Mouse (Mus musculus): ENCODE results near the gene Pde4d.

DNA sequence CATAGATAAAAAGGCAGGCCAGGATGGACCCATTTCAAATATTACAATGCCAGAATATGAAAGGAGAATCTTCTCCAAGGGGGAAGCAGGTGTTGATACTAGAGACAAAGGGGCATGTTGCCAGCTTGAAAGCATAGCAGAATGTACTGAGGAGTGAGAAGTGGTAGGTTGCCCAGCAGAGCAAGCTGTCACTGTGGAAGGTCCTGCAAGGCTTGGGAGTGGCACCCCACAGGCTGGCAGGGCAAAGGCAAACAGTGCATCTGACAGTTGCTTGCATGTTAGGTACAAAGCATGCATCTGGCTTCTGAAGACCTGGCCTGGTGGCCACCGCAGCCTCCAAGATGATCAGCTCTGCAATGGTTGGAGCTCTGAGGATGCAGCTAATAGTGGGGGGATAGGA is 384.4 kb downstream of the Pde4d start:
- TF ChIP-seq NRF1 (IDR thresholded peaks at IDR 0.05; ENCODE audit: insufficient read depth, low read depth, low read length, poor library complexity, severe bottlenecking) (no peak), ZNF384 (IDR thresholded peaks at IDR 0.05; ENCODE audit: low read depth, low read length) (no peak), TCF12 (IDR thresholded peaks at IDR 0.05; ENCODE audit: low read depth, low read length) (no peak), SMC3 (IDR thresholded peaks at IDR 0.05; ENCODE audit: low read depth, low read length) (no peak), POLR2A (IDR thresholded peaks at IDR 0.05; ENCODE audit: control insufficient read depth in 1 of 2, insufficient read depth in 1 of 2, low read depth in 1 of 2, low read length in 2 of 2, poor library complexity in 1 of 2) (no peak), HCFC1 (IDR thresholded peaks at IDR 0.05; ENCODE audit: low read depth, low read length) (no peak)

Data from MEL (cell line).